Mouse (Mus musculus) liver, embryonic 14.5 days (tissue): ENCODE data around the gene Idua. TPM values are rescaled to one million over a fixed set of nuclear protein-coding genes. Genes with fewer than 3 reads are reported as not detected.

Source experiments
- ATAC-seq: fragments of 200-750 bp; cut with Nextera tagmentation; 2 replicates; pipeline ENCODE4 v1.8.0; 2017; ENCODE audit warnings: moderate number of reproducible peaks, mild to moderate bottlenecking, moderate library complexity; ENCODE audit not compliant: insufficient read depth
- DNase-seq, 3 experiments: peaks; one replicate each; pipeline ENCODE4 v3.0.0-alpha.2; 2012 to 2013; ENCODE audit warnings: low read depth in 3 of 3, low spot score in 3 of 3
- H3K27ac ChIP-seq: fragments of 300-500 bp; sonication (generic); 2 replicates; pipeline ENCODE4 v1.5.1; 2014; ENCODE audit warnings: moderate library complexity, mild to moderate bottlenecking, control low read depth, inconsistent platforms
- H3K27me3 ChIP-seq: fragments of 300-500 bp; sonication (generic); 2 replicates; pipeline ENCODE4 v1.6.1; 2014; ENCODE audit warnings: mild to moderate bottlenecking, low read length, moderate library complexity; ENCODE audit not compliant: control insufficient read depth, insufficient read depth
- H3K36me3 ChIP-seq: fragments of 300-500 bp; sonication (generic); replicated peaks from 2 replicates; pipeline ENCODE4 v1.6.1; 2014; ENCODE audit warnings: low read depth; ENCODE audit not compliant: control insufficient read depth, insufficient read depth
- H3K4me1 ChIP-seq, 2 experiments: fragments of 200-500 bp in 1 of 2; fragments of 300-500 bp in 1 of 2; sonication (generic) in 1 of 2; replicated peaks; 2 replicates each; pipeline ENCODE4 v1.6.1; 2012 to 2014; ENCODE audit warnings: antibody characterized with exemption in 1 of 2, inconsistent platforms in 1 of 2, low read length in 1 of 2; ENCODE audit not compliant: control insufficient read depth in 2 of 2, insufficient read depth in 2 of 2
- H3K4me2 ChIP-seq: fragments of 300-500 bp; sonication (generic); 2 replicates; pipeline ENCODE4 v1.6.1; 2014; ENCODE audit warnings: low read depth, mild to moderate bottlenecking, control low read depth, moderate library complexity
- H3K4me3 ChIP-seq, 2 experiments: fragments of 200-500 bp in 1 of 2; fragments of 300-500 bp in 1 of 2; sonication (generic) in 1 of 2; 2 replicates each; pipeline ENCODE4 v1.5.1; 2012 to 2014; ENCODE audit warnings: low read depth in 2 of 2, low read length in 2 of 2, mild to moderate bottlenecking in 2 of 2, control low read depth in 1 of 2, inconsistent platforms in 1 of 2, moderate library complexity in 1 of 2; ENCODE audit not compliant: insufficient read depth in 1 of 2
- H3K9ac ChIP-seq: fragments of 300-500 bp; sonication (generic); replicated peaks from 2 replicates; pipeline ENCODE4 v1.6.1; 2014; ENCODE audit warnings: mild to moderate bottlenecking, control low read depth, moderate library complexity
- H3K9me3 ChIP-seq: fragments of 300-500 bp; sonication (generic); 2 replicates; pipeline ENCODE4 v1.6.1; 2016; ENCODE audit warnings: low read length, mixed read lengths; ENCODE audit not compliant: control insufficient read depth
- CTCF ChIP-seq: IDR thresholded peaks from 2 replicates; pipeline ENCODE4 v1.5.1; 2016; ENCODE audit warnings: antibody characterized with exemption, low read depth, control low read depth
- EP300 ChIP-seq: IDR thresholded peaks from 2 replicates; pipeline ENCODE4 v1.6.1; 2016; ENCODE audit warnings: antibody characterized with exemption, low read depth
- WGBS: fragments of 180-500 bp; shearing (Covaris S2); extraction: QIAGEN DNeasy Blood & Tissue Kit; methylation state at CpG from one replicate; pipeline ENCODE4 v1.1.7; 2014; ENCODE audit not compliant: insufficient replicate concordance; 5-methylcytosine and 5-hydroxymethylcytosine counted together
- polyA plus RNA-seq, 2 experiments: library from polyadenylated mRNA; depleted of rRNA in 1 of 2; stranded (reverse) in 1 of 2; unstranded in 1 of 2; fragments of >200 nt; fragmentation: Nextera tagmentation in 1 of 2; extraction: Ambion mirVana in 1 of 2; gene quantifications; 2 replicates each; pipeline versions ENCODE4 v1.2.1 to v1.2.3; 2012 to 2014

Gene Idua
- polyA plus RNA-seq, 2 experiments, result 2.9 to 3.1 TPM

- no peak overlapping the region; the same call in 1 of the 2 replicates for H3K27ac ChIP-seq
- H3K4me1 ChIP-seq, result peaks cover 25 to 27% of the 10 kb centered on the region in 2 experiments
- 47% methylated on average over 6 of the region's 6 CpGs for WGBS
- peaks cover 8% of the 10 kb centered on the region for H3K36me3 ChIP-seq
- H3K4me2 ChIP-seq, result no peak overlapping the region
- H3K27me3 ChIP-seq, result no peaks in the 10 kb centered on the region
- H3K4me3 ChIP-seq, result no peak overlapping the region
- no peaks in the 10 kb centered on the region for H3K9me3 ChIP-seq
- TF ChIP-seq EP300, result no peak
- no peak for TF ChIP-seq CTCF
- no peak for DNase-seq
- H3K9ac ChIP-seq, result no peak overlapping the region
- peak; percentile 39 for ATAC-seq
Observed at GRCm38 (mm10) chr5:108708981-108709731, 49.0 kb downstream of the Idua start.

DNA sequence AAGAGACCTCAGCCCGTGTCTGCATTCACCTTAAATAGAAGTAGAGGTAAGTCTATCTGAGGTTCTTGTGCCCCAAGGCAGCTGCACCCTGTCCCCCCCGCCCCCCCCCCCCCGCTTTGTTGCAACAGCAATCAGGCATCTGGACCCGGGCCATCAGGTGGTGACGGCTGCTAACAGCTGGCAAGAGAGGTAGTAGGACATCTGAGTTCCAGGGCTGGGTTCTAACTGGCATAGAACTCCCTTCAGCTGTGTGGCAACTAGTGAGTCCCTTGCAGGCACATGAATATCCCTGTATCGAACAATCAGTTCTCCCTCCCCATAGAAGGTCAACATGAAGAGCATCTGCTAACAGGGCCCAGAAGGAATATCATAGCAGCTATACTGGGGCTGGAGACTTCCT lies 51.8 kb downstream of the Idua start:
- DNase-seq (no peak), ATAC-seq (no peak)
- Histone ChIP-seq H3K27ac (no peak overlapping the region), H3K4me3 (no peak overlapping the region), H3K4me1 (peaks cover 24 to 25% of the 10 kb centered on the region in 2 experiments), H3K4me2 (no peak overlapping the region), H3K9me3 (no peaks in the 10 kb centered on the region), H3K9ac (no peak overlapping the region), H3K36me3 (no peaks in the 10 kb centered on the region), H3K27me3 (no peaks in the 10 kb centered on the region)
- 72% methylated on average over 6 of the region's 6 CpGs for WGBS
- TF ChIP-seq EP300 (no peak), CTCF (no peak)

- Histone ChIP-seq H3K9ac (no peak overlapping the region), H3K27me3 (no peaks in the 10 kb centered on the region), H3K4me3 (no peak overlapping the region), H3K9me3 (no peaks in the 10 kb centered on the region), H3K4me2 (no peak overlapping the region), H3K36me3 (no peaks in the 10 kb centered on the region), H3K27ac (no peak overlapping the region), H3K4me1 (peaks cover 13 to 14% of the 10 kb centered on the region in 2 experiments)
- 62% methylated on average over 2 of the region's 2 CpGs for WGBS
- no peak for DNase-seq
- TF ChIP-seq CTCF, result no peak
- TF ChIP-seq EP300, result no peak
- no peak for ATAC-seq
Observed at GRCm38 (mm10) chr5:108713096-108713495, 53.0 kb downstream of the Idua start.

- Histone ChIP-seq H3K27me3 (no peaks in the 10 kb centered on the region), H3K4me2 (no peak overlapping the region), H3K9ac (no peak overlapping the region), H3K4me1 (peaks cover 7 to 8% of the 10 kb centered on the region in 2 experiments), H3K36me3 (no peaks in the 10 kb centered on the region), H3K9me3 (no peaks in the 10 kb centered on the region), H3K27ac (no peak overlapping the region), H3K4me3 (no peak overlapping the region)
- ATAC-seq, result no peak
- DNase-seq, result no peak
- no peak for TF ChIP-seq EP300
- no peak for TF ChIP-seq CTCF
Observed at GRCm38 (mm10) chr5:108713691-108714090, 53.6 kb downstream of the Idua start.

DNA sequence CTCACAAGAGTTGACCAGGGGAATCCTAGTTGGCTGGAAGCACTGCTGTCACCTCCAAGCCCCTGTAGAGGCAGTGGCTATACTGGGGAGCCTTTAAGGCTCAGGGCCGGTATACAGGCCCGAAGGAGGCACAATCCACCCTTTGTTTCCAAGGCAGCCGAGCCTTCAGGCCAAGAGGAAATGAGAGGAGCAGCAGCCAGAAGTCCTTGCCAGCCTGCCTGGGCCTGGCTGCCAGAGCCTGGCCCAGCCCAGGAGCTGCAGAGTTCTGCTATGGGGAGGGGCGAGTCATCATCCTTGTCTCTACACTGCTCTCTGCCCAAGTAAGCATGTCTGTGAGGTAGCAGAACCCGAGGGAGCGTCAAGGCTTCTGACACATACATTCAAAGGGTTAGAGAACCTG lies 54.0 kb downstream of the Idua start:
- WGBS, result 53% methylated on average over 6 of the region's 6 CpGs
- TF ChIP-seq EP300 (no peak), CTCF (no peak)
- H3K4me2 ChIP-seq, result no peak overlapping the region
- H3K36me3 ChIP-seq, result no peaks in the 10 kb centered on the region
- H3K27ac ChIP-seq, result no peak overlapping the region
- no peak for DNase-seq
- no peak for ATAC-seq
- H3K27me3 ChIP-seq, result no peaks in the 10 kb centered on the region
- H3K9ac ChIP-seq, result no peak overlapping the region
- H3K4me3 ChIP-seq, result no peak overlapping the region
- H3K4me1 ChIP-seq, result peaks cover 3% of the 10 kb centered on the region in 2 experiments
- H3K9me3 ChIP-seq, result no peaks in the 10 kb centered on the region
